Mouse (Mus musculus) cerebellum, postnatal 4 days (tissue): ENCODE data around the gene Tbl2.

Source experiments
- DNase-seq, 2 experiments: peaks; one replicate each; pipeline ENCODE4 v3.0.0; 2022; ENCODE audit warnings: low spot score in 2 of 2, mixed read lengths in 1 of 2

Tbl2 gene

GRCm38 (mm10) chr5:135148715-135149052, 773 bp upstream of the Tbl2 start:
- DNase-seq, result no peak

- DNase-seq, result no peak
Observed at GRCm38 (mm10) chr5:135149820-135150178, 342 bp downstream of the Tbl2 start.

DNA sequence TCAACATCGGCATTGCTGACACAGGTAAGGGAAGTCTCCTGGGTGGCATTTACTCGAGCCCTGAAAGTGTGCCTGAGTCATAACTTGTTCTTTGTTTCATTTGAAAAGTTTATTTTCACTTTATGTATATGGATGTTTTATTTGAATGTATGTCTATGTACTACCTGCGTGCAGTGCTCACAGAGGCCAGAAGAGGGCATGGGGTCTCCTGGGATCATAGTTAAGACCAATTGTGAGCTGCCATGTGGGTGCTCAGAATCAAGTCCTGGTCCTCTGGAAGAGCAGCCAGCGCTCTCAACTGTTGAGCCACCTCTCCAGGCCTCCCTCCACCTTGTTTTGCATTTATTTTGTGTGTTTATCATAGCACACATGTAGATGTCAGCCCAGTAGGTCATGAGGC, 7.0 kb downstream of the Tbl2 start:
- DNase-seq, result no peak

GRCm38 (mm10) chr5:135161221-135161620, 11.8 kb downstream of the Tbl2 start:
- DNase-seq, result no peak

DNA sequence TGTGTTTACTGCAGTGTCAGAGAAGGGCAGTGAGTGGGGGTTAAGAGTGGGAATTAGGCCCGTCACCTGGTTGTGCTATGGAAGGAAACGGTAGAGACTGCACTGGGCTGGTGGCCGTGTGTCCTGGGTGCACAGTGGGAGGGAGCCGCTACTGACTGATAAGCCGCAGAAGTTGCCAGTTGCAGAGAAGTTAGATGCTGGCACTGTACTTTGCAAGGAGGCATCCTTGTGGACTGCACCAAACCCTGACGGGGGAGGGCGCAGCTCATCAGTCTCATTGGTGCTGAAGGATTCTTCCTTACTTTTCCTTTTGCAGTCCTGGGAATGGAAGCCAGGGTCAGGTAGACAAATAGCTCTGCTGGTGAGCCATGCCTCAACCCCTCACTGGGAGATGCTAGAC, 12.2 kb downstream of the Tbl2 start:
- DNase-seq, result no peak

DNA sequence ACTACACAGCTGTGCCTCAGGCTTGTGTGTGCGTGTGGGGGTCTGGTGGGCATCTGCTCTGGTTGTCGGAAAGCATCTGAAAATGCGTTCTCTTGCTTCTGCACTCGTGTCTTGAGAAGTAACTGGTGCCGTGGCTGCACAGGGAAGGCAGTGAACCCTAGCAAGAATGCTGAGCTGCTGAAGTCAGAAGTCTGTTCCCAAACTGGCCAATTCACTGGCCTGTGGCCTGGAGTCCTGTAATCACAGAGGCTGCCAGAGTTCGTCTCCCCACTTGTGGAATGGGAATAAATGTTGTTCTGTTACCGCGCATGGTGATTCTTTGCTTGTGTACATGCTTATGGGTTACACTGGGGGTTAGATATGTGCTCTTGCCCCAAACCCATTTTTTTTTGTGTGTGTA, 12.9 kb downstream of the Tbl2 start:
- DNase-seq, result no peak

DNA sequence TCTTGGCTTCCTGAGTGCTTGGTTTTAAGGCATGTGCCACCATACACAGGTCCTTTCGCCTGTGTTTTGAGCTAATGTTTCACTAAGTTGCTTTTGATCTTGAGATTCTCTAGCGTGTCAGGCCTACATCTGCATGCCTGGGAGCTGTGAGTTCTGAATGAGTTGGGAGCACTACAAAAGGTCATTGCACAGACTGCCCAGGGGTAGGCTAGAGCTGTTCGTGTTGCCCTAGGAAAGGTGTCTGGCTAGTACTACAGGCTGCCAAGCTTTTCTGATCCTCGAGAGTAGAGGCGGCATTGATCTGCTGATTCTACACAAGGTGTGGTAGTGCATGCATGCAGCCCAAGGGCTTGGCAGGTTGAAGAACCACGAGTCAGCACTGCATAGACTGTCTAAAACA, 13.4 kb downstream of the Tbl2 start:
- DNase-seq, result no peak

DNA sequence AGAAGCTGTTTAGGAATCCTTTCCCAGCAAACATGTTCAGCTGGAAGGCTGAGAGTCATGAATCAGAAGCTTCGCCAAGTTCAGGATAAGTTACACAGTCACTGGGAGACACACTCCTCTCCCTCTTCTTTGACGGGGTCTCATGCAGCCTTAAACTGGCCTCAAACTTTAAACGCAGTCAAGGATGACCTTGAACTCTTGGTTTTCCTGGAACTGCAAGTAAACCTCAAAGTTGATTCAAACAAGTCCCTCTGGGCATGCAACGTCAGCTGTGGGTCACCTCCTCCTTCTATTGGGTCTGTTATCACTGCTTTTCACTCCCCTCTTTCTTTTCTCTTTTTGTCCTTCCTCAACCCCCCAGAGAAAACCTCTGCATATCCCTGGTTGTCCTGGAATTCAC, 17.5 kb downstream of the Tbl2 start:
- DNase-seq, result no peak

DNA sequence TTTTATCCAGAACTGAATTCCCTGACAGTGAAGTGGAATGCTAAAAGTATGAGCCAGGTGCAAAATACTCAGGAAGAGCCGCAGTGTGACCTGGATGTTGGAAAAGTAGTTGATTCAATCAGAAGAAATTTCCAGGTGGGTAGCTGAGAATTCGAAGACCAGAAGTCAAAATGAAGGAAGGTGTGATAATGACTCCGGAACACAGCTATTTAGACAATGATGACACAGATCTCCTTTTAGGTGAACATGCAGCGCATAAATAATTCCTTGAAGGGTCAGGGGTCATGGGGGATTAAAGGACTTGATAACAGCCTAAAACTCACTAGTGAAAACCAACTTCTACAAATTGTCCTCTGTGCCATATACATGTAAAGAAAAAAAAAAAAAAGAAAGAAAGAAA, 18.0 kb downstream of the Tbl2 start:
- no peak for DNase-seq

DNA sequence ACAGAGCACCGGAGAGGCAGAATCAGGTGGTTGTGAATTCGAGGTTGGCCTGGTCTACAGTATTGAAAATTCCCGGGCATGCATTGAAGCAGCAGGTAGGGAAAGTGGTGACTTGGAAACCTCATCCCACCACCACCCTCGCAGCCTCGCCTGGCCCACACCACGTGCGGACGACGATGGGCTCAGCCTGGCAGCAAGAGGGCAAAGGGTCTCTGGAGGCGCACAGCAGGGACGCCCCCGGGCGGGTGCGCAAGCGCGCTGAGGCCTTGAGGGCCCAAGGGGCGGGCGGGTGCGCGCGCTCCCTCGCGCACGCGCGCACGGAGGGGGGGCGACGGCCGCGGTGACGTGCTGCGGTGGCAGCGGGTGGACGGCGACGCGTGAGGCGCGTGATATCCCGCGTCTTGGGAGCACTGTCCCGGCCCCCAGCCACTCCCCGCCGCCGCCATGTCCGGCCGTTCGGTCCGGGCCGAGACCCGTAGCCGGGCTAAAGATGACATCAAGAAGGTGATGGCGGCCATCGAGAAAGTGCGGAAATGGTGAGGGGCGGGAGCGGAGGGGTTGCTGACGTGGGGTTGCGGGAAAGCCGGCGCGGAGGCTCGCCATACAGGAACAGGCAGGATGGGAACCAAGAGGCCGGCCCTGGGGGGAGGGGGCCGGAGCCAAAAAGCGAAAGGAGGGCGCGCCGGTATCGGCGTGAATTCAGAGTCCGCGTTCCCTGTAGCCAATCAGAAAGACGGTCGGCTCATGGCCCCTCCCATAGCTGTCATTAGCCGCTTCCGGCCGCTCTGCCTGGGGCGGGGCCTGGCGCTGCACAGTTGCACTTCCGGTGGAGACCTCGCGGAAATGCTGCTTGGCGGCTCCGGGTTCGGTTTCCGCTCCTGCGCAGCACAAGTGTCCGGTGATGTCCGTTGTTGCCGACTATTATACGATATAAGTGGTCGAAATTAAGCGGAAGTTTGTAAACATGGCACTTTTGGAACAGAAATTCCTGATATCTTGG, 18.9 kb downstream of the Tbl2 start, which contains the start of gene Bcl7b:
Gene Bcl7b (plus strand): TSS at position 221 of the 1,000 bp plus-strand sequence.
- peak; percentile 89 to 95 for DNase-seq

DNA sequence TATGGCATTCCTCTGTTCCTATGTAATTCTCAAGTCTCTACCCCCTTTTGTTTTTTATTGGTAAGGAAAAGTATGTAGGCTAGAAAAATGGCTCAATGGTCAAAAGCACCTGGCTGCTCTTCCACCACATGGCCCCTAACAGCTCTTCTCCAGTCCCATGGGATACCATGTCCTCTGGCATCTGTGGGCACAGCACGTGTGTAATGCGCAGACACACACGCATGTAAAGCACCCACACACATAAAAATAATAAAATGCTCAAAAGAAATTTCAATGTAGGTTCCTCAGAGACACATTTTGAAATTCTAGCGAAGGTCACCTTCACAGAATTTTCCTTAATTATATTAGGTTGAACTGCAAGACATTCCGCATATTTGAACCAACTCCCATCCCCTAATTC, 20.0 kb downstream of the Tbl2 start:
- no peak for DNase-seq

GRCm38 (mm10) chr5:135171688-135172220, 22.3 kb downstream of the Tbl2 start:
- DNase-seq, result no peak

DNA sequence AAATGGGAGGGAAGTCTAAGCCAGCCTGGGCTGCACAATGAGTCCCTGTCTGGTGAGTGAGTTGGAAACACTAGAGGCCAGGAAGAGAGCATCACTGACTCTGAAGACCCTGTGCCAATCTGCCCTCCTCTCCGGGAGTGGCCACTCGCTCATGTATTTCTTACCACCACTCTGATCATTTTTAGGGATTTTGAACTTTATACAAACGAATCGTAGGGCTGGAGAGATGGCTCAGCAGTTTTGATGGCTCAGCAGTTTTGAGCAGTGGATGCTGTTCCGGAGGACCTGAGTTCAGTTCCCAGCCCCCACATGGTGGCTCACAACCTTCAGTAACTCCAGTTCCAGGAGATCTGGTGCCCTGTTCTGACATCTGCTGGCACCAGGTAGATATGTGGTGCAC, 23.5 kb downstream of the Tbl2 start:
- no peak for DNase-seq

DNA sequence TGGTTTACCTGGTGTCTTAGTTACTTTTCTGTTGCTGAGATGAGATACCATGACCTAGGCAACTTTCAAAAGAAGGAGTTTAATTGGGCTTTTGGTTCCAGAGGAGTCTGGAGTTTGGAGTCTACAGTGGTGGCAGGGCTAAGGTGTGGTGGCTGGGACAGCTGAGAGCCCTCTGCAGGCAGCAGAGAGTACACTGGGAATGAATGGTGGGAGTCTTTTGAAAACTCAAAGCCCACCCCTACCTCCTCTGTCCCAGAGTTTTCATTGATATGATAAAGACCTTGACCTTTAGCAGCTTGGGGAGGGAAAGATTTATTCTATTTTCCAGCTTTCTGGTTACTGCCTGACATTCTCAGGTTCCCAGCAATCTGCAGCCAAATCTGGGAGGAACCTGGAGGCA, 25.6 kb downstream of the Tbl2 start:
- DNase-seq, result no peak

DNA sequence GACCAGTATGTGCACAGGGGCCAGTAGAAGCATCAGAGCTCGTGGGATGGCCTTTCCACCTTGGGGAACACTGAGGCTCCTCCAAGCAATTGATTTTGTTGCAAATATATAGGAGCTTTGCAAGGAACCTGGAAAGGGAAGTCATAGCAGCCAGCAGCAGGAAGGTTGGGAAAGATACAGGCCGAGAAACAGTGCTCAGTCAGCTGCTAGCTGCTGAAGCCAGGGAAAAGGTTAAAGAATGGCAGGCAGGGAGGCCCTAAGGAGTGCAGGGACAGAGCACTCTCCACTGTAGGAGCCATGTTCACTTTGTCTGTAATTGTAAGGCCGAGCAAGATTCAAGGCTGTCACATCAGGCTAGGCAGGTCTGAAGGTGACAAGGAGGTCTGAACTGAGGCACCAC, 29.1 kb downstream of the Tbl2 start:
- DNase-seq, result no peak

- peak in 1 of 2 experiments; percentile 52 for DNase-seq
Observed at GRCm38 (mm10) chr5:135178996-135179395, 29.5 kb downstream of the Tbl2 start.

- DNase-seq, result no peak
Observed at GRCm38 (mm10) chr5:135179616-135180015, 30.2 kb downstream of the Tbl2 start.

DNA sequence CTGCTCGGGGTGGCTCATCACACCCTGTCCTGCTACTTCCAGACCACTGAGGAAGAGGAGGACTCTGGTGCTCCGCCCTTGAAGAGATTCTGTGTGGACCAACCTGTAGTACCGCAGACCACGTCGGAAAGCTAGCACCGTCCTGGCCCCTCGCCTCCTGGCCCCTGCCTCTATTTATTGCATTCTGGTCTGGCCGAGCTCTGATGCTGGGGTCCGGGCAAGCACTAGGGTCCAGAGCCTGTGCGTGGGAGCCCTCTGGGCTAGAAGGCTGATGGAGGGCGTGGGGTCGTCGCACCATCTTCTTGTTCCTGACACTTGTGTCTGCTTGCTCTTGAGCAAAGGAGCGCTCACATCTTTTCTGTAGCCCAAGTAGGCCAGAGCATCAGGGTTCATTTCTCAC, 31.3 kb downstream of the Tbl2 start:
- DNase-seq, result no peak

- DNase-seq, result no peak
Observed at GRCm38 (mm10) chr5:135181776-135182175, 32.3 kb downstream of the Tbl2 start.

DNA sequence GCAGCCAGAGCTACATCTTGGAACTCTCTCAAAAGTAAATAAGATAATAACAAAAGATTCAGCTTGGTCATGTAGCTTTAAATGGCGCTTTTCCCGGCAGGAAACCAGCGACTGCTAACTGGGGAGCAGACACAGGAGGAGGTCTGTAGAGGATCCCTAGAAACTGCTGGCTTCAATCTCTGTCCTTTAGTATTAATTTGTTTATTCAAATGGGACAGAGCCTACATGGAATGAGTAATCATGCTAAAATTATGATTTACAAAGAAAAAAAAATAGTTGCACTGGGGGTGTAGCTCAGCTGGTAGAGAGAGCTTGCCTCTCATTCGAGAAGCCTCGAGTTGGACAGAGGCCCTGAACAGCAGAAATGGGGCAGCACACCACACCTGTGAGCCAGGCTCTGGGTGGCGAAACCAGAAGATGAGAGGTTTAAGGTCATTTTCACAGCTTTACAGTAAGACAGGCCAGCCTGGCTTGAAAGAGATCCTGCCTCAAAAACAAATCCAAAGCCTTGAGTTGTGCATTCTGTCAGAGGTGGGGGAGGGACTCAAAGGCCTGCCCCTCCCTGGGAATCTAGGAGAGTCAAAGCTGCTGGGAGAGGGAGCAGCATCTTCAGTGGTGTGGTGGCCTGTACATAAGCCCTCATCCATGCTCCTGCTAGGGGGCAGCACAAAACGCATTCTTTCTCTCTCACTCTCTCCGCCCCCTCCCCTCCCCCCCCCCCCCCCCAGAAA, 33.8 kb downstream of the Tbl2 start:
- no peak for DNase-seq

DNA sequence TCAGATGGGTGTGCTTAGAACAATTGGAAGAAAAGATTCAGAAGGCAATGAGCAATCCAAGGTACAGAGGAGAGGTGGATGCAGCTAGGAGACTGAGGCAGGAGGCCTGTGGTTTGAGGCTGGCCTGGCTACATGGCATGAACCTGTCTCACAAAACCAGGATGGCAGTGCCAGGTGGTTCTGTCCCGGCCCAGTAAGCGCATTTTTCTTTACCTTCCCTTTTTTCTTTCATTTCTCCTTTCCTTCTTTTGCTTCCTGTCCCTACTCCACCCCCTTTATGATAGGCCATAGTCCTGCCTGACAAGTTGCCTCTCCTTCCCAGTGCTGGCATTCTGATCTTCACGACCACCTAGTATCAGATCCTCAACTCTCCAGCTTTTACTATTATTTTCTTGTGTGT, 35.6 kb downstream of the Tbl2 start:
- DNase-seq, result no peak

DNA sequence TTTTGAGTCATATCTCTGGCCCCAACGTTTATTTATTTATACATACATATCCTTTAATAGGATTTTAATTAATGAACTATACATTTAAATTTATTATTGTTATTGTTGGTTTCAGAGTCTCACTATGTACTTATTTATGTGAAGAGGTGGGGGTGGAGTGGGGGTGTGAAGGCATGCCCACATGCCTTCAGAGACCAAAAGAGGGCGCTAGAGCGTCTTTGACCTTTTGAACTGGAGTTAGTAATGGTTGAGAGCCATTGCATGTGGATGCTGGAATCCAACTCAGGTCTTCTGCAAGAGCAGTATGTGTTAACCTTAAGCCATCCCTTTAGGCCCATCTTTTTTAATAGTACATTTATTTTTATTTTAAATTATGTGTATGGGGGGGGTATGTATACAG, 36.1 kb downstream of the Tbl2 start:
- no peak for DNase-seq

DNA sequence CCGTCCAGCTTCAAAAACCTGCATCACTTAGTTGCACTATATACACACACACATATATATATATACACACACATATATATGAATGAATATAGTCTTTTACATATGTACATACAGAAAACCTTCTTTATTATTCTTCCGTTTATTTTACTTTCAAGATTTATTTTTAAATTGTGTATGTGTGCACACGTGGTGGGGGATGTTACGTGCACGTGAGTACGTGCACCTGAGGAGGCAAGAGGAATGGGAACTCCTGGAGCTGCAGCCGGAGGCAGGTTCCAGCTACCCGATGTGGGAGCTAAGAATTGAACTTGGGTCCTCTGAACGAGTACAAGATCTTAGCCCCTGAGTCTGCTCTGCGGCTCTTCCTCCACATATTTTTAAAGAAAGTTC, 36.8 kb downstream of the Tbl2 start:
- no peak for DNase-seq
